Mouse (Mus musculus) small intestine, adult 2 months (tissue): ENCODE results near the gene Rnf19b.

Experiments
- CTCF ChIP-seq: fragments of 200-500 bp; IDR thresholded peaks from 2 replicates; pipeline ENCODE4 v1.5.1; 2012; ENCODE audit warnings: low read depth, mild to moderate bottlenecking, control low read depth, inconsistent platforms, low read length, moderate library complexity, mixed read lengths; ENCODE audit not compliant: insufficient replicate concordance, insufficient read length; ENCODE audit errors: extremely low read depth
- POLR2A ChIP-seq: fragments of 200-500 bp; IDR thresholded peaks from 2 replicates; pipeline ENCODE4 v1.6.1; 2012; ENCODE audit warnings: low read depth, mild to moderate bottlenecking, control low read depth, inconsistent platforms, low read length, moderate library complexity

DNA sequence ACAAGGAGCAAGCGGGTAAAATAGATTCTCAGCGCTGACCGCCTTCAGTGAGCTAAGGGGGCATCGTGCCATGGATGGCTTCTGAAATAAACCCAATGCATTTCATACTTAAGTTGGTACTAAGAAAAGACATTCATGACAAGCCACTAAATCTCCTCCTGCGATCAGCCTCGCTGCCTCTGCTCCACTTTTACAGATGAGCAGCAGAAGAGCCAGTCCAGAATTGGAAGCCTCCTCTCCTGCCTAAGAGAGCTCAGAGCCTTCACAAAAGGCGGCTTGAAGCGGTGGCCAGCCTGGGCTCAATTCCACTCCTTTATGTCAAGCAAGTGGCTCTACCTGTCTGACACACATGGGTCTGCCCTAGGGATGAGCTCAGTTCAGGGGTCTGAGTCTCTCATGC is 58.6 kb downstream of the Rnf19b start:
- no peak for TF ChIP-seq POLR2A
- no peak for TF ChIP-seq CTCF
